Mouse (Mus musculus) gastrocnemius, postnatal 25 days (tissue): Measurements from ENCODE around the gene Mroh7. TPM values are rescaled to one million over a fixed set of nuclear protein-coding genes. Genes with fewer than 3 reads are reported as not detected.

Experiments
- DNase-seq: peaks from one replicate; pipeline ENCODE4 v3.0.0; 2022
- total RNA-seq, 2 experiments: library from RNA; stranded (reverse); gene quantifications; 1 replicate in 1 of 2; 2 replicates in 1 of 2; pipeline ENCODE4 v1.2.3; 2021

The Mroh7 gene
- total RNA-seq, 2 experiments from 2014 or later, result 0.19 to 0.69 TPM

DNA sequence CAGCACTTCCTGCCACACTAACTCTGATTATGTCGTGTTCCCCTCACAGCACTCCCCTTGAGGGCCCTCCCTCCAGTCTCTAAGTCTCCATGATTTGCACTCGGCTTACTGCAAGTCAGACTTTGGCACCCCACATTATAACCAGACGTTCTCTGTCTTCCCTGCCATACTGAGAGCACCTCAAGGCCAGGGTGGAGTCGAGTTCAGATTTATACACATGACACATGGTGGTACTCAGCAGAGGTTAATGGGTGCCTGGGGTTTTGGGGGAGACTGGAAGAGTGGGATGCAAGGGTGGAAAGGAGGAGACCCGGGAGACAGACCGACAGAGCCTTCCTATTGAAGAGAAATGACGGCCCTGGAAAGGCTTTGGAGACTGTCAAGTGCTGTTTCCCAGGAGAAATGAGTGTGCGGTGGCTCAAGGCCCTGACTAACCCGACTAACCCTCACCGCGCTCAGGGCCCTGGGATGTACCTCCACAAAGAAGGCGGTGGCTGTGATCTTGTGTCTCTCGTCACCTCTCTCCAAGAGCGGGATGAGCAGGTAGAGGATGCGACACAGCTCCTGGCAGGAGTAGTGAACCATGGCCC is 36.8 kb downstream of the Mroh7 start:
- DNase-seq, result no peak

DNA sequence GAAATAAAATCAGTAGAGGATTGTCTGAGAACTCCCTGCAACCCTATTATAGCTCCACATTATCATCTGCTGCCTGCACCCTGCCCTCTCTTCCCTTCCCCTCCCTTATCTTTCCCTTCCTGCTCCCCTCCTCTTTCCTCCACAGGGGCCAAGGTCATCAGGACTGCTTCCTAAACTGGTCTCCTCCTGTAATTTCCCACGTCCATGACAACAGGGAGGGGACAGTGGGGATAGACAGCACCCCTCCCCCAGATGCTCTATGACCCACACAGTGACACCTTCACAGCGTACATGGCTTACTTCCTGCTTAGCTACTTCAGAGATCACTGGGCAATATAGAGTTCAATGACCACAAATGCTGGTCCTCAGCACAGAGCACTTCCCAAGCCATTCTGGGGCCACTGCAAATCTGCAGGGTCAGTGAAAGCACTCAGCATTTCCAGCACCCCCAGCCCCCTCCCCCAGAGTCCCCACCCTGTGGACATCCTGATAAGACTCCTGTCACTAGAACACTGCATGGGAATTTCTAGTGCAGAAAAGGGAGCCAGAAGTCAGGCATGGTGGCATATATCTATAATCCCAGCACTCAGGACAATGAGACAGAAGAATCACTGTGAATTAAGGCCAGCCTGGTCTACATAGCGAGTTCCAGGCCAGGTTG is 42.0 kb downstream of the Mroh7 start:
- no peak for DNase-seq

DNA sequence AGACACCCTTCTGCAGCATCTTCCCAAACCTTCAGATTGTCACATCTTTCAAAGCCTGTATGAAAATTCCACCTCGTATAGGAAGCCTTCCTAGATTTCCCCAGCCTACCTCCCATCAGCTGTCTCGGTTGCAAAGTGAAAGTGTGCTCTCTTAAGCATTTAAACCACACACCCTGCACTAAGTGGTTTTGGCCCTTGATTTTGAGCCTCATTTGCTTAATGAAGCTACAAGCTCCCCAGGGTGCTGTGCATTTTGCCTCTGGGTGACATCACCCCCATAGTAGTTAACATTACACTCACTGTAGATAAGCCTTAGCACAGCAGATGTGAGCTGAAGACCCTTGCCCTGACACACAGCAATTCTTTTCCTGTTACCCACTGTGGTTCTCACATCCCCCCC is 49.8 kb downstream of the Mroh7 start:
- DNase-seq, result no peak

DNA sequence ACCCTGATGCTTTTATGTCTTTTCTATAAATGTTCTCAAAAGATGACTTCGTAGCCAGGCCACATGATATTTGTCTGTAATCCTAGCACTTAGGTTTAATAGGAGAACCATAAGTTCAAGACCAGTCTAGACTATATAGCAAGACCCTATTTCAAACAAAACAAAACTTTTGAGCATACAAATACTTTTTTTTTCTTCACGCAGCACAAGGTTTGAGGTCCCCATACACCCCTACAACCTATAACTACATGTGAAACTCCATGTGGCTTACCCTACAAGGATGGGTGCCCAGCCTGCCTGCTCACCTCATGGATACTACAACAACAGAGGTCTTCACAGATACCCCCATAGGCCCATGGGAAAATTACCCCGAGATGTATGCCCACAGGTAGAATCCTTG is 51.6 kb downstream of the Mroh7 start:
- DNase-seq, result no peak

DNA sequence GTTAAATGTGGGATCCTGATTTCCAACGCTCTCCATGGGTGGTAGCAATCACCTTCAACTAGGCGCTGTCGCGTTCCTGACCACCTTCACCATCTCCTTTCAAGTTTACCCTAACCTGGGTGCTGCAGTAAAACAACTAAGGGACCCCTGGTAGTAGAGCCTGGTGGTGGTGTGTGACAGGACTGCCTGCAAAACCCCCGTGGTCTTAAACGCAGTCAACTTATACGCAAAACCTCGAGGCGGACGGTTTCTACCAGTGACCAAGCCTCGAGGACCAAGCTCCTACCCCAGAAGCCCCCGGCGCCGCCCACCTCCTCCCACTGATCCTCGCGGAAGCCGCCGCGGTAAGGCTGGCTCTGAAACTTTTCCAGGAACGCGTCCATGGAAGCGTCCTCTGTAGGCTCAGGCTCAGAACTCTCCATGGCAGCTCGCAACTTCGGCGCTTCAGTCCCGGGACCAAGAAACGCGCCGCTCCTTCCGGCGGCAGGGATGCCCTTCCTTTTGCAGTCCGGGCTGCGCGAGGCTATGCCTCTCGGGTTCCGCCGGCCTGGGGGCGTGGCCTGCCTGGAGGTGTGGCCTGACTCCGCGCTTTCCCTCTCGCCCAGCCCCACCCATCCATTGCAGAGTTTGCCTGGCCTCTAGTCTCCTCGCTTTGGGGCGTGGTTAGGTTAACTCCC is 52.1 kb downstream of the Mroh7 start, which contains the start of gene Ttc4:
Gene Ttc4, minus strand, starts transcription at position 503 of the 677 bp plus-strand sequence.
- DNase-seq, result peak; percentile 86

DNA sequence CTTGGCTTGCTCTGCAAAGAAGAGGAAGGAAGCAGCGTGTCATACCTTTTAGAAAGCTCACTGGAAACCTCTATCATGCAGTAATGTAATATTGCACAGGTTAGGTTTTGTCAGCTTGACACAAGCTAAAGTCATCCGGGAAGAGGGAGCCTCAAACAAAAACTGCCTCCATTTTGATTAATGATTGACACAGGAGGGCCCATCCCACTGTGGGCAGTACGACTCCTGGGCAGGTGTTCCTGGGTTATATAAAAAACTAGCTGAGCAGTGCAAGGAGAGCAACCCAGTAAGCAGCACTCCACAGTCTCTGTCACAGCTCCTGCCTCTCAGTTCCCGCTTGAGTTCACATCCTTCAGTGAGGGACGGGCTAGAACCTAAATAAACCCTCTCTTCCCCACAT is 54.0 kb downstream of the Mroh7 start:
- DNase-seq, result no peak

DNA sequence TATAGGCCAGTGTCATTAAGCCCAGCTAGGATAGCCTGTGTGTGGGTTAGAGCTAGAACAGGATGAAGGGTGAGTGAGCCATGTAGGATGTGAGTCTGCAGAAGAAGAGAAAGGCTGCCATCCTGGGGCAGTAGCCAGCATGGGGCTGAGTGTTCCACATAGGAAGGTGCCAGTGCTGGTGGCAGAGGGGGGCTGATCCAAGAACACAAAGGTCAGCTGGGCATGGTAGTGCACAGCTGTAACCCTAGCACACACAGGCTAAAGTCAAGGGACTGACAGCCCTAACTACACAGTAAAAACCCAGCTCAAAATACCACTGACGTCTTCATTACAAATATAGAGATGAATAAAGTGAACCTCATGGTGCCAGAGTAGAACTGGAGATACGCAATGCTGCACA is 64.2 kb downstream of the Mroh7 start:
- peak; percentile 84 for DNase-seq

DNA sequence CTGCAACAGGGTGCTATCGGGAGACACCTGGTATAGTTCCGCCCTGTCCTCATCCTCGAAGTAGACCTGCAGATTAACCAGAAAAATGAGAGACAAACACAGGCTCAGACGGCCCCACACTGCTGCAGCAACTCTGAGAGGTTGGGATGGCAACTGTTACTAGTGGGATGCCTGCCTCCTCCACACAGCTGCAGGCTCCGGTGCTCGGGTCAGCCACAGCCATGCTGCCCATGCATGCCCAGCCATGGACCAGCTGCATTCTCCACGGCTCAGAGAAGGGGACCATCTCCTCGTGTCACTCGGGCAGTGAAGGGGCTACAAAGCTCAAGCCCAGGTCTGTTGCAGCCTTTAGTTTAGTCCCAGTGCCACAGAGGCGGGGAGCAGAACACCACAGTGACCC is 65.1 kb downstream of the Mroh7 start:
- DNase-seq, result no peak

DNA sequence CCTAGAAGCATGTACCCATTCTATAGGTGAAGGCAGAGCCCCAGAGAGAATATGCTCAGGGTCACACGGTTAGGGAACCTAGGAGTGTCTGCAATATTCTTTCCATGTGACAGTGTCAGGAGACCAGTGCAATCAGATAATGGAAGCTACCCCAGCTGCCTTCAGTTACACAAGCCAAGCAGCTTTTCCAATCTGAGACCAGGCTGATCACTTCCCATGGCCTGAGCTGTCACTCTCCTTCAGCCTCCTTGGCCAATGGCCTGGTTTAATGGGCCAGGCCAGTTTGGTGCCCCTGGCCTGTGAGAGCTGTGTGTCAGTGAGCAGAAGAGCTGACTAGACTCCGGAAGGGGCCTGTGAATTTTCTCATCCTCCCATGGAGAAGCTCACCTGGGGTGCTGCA is 65.5 kb downstream of the Mroh7 start:
- no peak for DNase-seq

DNA sequence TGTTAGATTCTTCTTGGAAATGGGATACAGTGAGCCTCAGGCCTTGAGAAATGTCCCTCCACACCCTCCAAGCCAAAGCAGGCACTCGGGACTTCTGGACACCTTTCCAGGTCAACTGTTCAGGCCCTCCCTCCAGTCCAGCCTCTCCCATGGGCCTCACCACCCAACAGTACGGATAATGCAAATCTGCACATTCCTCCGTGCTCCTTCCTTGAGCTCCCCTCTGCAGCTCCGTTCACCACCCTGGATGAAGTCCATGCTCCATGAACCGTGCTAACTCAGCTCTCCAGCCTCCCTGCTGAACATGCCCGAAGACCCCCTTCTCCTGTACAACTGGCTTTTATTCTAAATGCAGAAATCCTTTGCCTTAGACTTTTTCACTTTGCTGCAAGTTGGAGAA is 66.0 kb downstream of the Mroh7 start:
- no peak for DNase-seq

DNA sequence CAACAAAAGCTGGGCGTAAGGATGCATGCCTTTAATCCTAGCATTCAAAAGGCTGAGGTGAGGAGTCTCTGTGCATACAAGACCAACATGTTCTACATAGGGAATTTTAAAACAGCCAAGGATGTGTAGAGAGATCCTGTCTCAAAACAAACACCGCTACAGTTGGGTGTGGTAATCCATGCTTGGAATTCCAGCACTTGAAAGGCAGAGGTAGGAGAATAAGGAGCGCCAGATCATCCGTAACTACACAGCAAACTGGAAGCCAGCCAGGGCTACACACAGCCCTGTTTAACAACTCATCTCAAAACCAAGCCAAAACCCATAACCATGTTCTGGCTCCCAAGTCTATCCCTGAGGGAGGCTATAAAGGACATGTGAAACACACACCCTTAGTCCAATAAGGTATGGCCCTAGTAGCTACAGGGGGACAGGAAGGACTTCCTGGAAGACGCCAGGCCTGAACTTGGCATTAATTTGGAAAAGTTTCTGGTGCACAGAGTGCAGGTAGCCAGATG is 66.7 kb downstream of the Mroh7 start:
- no peak for DNase-seq

DNA sequence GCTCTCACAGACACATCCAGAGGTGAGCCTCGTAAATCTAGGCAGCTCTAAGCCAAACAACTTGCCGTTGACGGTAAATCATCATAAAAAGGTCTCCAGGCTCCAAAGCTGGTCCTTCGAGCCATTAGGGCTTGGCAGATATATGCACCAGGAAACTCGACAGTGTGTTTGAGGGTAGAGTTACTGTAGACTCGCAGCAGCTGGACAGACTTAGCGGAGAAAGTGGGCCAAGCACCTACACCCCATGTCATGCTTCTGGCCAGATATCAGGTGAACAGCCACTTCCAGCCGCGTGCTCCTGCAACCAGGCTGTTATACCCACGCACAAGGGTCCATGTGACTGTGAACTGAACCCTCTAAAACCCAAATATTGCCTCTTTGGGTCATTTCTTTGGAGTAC is 75.0 kb downstream of the Mroh7 start:
- DNase-seq, result peak; percentile 29

DNA sequence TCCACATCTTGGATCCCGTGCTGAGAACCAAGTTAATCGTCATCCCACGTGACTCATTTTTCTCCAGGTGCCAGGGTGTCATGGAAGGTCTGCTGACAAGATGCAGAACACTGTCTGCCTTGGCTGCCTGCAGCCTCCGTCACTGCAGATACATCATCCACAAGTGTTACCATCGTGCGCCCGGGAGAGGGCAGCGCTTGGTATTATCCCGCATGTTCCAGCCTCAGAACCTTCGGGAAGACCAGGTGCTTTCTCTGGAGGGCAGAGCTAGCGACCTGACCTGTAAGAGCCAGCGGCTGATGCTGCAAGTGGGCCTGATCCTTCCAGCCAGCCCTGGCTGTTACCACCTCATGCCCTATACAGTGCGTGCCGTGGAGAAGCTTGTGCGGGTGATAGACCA is 77.7 kb downstream of the Mroh7 start:
- no peak for DNase-seq

DNA sequence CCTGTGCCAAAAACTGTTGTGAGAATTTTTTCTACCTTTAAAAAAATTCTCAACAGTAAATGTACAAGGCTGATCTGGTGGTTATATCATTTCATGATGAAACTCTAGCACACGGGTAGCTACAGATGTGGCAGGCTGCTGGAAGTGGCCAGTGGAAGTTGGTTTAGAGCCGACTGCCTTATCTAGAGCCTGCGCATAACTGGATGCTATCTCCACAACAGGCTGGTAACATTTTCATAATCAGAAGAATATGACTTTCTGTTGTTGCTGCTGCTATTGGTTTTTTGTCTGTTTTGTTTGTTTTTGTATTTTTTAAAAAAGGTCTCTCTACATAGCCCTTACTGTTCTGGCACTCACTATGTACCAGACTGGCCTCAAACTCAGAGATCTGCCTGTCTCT is 78.2 kb downstream of the Mroh7 start:
- DNase-seq, result no peak

DNA sequence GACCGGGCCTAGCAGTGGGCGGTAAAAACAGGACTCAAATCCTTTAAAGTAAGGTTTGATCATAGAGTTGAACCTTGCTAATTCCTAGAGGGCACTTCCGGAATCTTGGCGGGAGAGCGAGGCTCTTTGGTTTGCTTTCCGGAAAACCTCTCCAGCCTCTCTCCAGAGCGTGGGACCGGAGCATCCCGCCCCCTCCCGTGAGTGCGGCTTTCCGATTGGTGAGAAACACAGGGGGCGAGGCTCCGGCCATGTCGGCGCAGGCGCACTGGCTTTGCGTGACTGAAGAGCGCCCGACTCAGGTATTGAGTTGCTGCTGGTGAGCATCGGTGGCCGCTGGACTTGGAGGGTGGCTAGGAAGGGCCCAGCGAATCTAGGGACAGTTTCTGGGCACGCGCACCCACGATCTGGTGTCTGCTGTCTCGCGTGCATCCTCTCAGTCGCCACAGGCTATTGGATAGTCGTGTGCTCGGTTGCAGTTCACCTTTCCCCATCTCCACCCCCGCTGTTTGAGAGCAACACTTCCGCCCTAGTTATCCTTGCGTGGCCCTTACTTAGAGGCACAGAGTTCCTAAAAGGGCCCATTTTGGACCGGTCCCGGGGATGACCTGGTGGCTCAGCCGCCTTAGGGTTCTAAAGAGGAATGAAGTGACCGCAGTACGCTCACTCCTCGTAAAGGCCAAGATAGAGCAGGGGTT is 79.7 kb downstream of the Mroh7 start, which contains the start of gene Pars2:
Gene Pars2, plus strand, starts transcription at position 237 of the 695 bp plus-strand sequence.
- DNase-seq, result peak; percentile 96

DNA sequence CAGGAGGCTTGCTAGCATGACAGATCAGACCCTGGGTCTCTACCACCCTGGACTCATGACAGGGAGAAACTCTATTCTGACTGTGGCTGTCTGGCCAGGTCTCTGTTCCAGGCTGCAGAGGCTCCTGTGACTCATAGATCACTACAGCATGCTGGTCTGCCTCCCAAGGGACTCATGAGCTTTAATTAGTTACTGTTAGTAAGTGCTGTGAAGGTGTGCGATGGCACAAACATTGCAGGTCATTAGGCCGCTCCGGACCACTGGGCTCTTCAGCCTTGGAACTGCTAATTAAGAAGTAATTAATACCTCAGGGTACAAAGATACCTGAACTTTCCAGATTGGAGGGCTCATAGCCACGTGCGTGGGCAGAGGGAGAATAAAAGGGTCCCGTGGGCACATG is 83.6 kb downstream of the Mroh7 start:
- no peak for DNase-seq

DNA sequence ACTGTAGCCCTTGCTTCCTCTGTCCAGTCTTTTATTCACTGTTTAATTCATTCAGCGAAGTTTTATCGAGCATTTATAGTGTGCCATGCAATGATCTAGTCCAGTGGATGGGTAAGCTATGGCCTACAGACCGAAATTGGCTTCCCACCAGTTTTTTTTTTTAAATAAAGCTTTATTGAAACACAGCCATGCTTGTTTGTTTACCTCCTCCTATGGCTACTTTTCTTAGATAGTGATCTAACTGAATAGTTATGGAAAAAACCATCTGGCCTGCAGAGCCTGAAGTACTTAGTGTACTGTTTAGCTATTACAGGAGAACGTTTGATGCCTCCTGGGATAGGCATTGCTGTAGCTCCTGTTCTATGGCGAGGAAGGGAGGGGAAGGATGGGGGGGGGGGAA is 84.9 kb downstream of the Mroh7 start:
- no peak for DNase-seq

DNA sequence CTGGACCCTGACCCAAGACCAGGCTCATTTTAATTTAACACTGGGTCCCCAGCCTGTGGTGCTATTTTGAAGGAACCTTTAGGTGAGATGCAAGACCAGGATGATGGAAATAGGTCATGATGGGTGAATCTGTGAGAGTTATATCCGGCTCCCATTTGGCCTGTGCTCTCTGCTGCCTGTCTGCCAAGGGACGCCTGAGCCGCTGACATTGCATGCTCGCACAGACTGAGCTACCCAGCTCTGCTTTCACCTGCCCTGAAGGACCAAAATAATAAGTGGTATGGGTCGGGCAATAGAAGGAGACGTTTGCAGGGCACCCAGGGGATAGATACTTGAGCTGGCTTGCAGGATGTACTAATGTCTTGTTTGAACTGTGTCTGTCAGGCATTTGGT is 86.5 kb downstream of the Mroh7 start:
- DNase-seq, result peak; percentile 63

DNA sequence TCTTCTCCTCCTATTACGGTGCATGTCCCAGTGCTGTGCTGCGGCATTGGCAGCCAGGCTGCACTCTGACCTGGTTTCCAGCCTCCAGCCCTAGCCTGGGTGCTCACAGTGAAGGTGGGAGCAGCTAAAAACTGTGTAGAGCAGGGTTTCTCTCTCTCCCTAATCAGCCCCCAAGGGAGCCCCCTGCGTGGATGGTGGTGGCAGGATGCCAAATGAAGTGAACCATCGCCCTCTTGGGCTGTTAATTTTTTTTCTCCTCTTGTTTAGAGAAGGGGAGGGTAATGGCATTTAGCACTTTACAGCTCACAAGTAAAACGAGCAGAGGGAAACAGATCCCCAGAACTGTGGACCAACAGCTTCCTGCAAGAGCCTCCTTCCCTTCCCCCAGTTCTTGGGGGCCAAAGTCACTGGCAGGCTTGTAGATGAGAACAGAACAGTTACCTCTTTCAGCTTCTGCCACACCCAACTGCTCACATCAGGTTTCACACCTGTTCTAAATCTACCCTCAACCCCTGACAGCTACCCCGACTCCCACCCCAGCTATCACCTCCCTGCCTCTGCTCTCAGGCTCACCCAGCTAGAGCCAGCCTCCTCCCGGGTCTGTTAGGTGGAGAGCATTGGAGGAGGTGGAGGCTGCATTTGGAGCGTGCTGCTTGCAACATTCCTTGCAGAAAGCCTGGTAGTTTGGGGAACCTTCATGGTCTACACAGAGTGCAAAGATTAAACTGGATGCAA is 87.1 kb downstream of the Mroh7 start:
- no peak for DNase-seq

DNA sequence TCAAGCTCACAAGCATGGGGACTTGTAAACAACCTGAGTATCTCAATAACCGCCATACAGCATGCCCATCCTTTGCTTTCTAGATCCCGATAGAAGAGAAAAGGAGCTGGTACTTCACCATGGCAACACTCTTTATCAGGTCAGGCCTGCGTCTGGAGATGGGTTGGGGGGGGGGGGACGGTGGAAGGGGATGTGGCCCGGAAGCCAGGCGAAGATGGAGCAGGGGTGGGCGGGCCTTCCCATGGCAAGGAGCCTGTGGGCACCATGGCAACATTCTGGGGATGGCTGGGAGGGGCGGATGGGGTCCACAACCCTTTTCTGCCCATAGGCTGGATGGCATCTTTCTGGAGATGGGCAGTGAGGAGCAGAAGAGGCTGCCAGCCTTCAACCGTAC is 96.6 kb downstream of the Mroh7 start:
- no peak for DNase-seq

DNA sequence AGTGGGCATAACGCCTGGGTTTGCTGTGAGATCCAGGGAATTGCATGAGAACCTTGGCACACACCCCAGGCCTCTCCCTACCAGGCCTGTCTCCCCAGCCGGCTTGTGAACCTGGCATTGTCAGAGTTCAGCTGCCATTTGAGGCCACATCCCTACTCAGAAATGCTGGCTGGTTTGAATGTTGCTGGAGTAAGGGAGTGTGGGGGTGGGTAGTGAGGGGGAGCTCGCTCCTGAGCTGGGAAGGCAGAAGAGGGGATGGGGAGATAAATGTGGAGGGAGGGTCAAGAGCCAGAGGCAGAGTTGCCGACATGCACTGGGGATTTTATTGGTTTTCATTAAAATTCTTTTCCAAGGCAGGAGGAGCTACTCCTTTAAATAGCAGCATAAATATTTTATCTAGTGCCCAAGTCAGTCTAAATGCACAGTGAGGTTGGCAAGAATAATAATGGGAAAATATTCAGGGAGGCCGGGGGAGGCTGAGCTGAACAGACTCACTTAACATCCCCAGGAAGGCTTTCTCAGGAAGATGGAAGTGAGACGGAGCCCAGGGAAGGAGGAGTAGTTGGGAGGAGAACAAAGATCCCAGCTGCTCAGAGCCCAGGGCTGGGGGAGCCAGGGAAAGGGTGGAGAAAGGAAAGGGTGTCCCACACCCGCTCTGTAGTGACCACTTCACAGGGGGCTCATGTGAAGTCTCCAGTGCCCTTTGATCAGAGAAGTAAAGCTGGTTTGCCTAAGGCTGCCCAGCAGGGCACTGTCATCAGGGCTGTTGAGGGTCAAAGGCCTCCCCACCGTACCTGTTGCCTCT is 97.2 kb downstream of the Mroh7 start:
- no peak for DNase-seq
